In genomic region chr3:86550301-86551010, GRCm38 (mm10) we compare ENCODE assay signal across 8 mouse cellular contexts. TPM values are rescaled to one million over a fixed set of nuclear protein-coding genes. Genes with fewer than 3 reads are reported as not detected.
A peak's percentile ranks its signal among the peaks of the same experiment; 100 is the strongest.
DNase-seq lines count a peak whose midpoint lies in the region; ATAC-seq and TF ChIP-seq lines count a peak whose summit lies in the region.

No protein-coding gene starts in this region.

- peak overlapping the region; percentile 71 for H3K9ac ChIP-seq in limb, embryonic 12.5 days (replicated peaks)
- no peak overlapping the region for H3K9ac ChIP-seq in stomach, postnatal 0 days (ENCODE audit: low read length)

- H3K36me3 ChIP-seq in limb, embryonic 12.5 days: no peaks in the 10 kb centered on the region
- H3K36me3 ChIP-seq in stomach, postnatal 0 days (ENCODE audit: control insufficient read depth, insufficient read depth, low read length): no peaks in the 10 kb centered on the region

- H3K9me3 ChIP-seq in limb, embryonic 12.5 days: no peaks in the 10 kb centered on the region
- H3K9me3 ChIP-seq in stomach, postnatal 0 days (ENCODE audit: control insufficient read depth, low read length): no peaks in the 10 kb centered on the region

- TF ChIP-seq CTCF in stomach, postnatal 0 days (IDR thresholded peaks at IDR 0.05; ENCODE audit: low read depth): no peak

- peaks cover 30% of the 10 kb centered on the region for H3K4me1 ChIP-seq in limb, embryonic 12.5 days (replicated peaks)
- 0 out of 2 replicates have a peak, but pooled peaks cover 2% of the 10 kb centered on the region for H3K4me1 ChIP-seq in stomach, postnatal 0 days (replicated peaks; ENCODE audit: control insufficient read depth, insufficient read depth)

- peaks cover 6% of the 10 kb centered on the region; the same call in 1 of the 2 replicates for H3K27me3 ChIP-seq in limb, embryonic 12.5 days
- H3K27me3 ChIP-seq in stomach, postnatal 0 days (ENCODE audit: control insufficient read depth, insufficient read depth, low read length): peaks cover 2% of the 10 kb centered on the region; the same call in 1 of the 2 replicates

- H3K4me3 ChIP-seq in limb, embryonic 12.5 days (replicated peaks): peak overlapping the region; percentile 41
- H3K4me3 ChIP-seq in stomach, postnatal 0 days (ENCODE audit: low read depth, low read length): no peak overlapping the region

- DNase-seq in adrenal gland, postnatal 10 days: peak; percentile 28
- DNase-seq in adrenal gland, postnatal 4 days (ENCODE audit: low spot score in 2 of 2): no peak
- DNase-seq in testis, postnatal 10 days (ENCODE audit: low spot score): peak; percentile 39
- DNase-seq in testis, postnatal 14 days (ENCODE audit: low spot score): no peak
- DNase-seq in stomach, postnatal 0 days (ENCODE audit: low spot score): peak; percentile 22
- DNase-seq in c-Kit-positive CD71-positive TER-119-positive erythroid progenitor cells, embryonic 14.5 days (ENCODE audit: low spot score): no peak
- DNase-seq in thymus, postnatal 0 days (ENCODE audit: low spot score): no peak

- peak; percentile 73 for ATAC-seq in limb, embryonic 12.5 days (ENCODE audit: insufficient number of reproducible peaks, insufficient read depth, low FRiP score, low TSS enrichment, low read depth)
- ATAC-seq in stomach, postnatal 0 days (ENCODE audit: low FRiP score, low TSS enrichment): no peak

- H3K4me2 ChIP-seq in limb, embryonic 12.5 days: peak overlapping the region; percentile 76
- H3K4me2 ChIP-seq in stomach, postnatal 0 days (replicated peaks; ENCODE audit: low read depth): no peak overlapping the region

- peak overlapping the region; percentile 97 for H3K27ac ChIP-seq in limb, embryonic 12.5 days
- no peak overlapping the region for H3K27ac ChIP-seq in stomach, postnatal 0 days (replicated peaks)

- no peak for TF ChIP-seq EP300 in stomach, postnatal 0 days (optimal IDR thresholded peaks at IDR 0.05)

- under 1% methylated on average over 22 of the region's 22 CpGs for WGBS in limb, embryonic 12.5 days
- 35% methylated on average over 22 of the region's 22 CpGs for WGBS in stomach, postnatal 0 days

RNA-seq across cellular contexts. Expression of gene Mab21l2, which starts 2.0 kb away (rescaled TPM):
- 1 to 10 TPM; 6.6 to 8.0 TPM for total RNA-seq in adrenal gland, postnatal 10 days (2021)
- total RNA-seq in adrenal gland, postnatal 4 days (2021): 10 to 100 TPM; 11.9 to 13.4 TPM
- 142 and 172 TPM in 2 replicates for polyA plus RNA-seq in limb, embryonic 12.5 days (2016; fragmentation: Nextera tagmentation; extraction: Ambion mirVana)
- polyA plus RNA-seq in stomach, postnatal 0 days (2015; fragmentation: Nextera tagmentation; extraction: Ambion mirVana): 1.5 and 2.2 TPM in 2 replicates
- polyA plus RNA-seq in thymus, postnatal 0 days (2015; fragmentation: Nextera tagmentation; extraction: Ambion mirVana): 0.23 and 0.39 TPM in 2 replicates

Comparison
In these comparisons a context has a peak if more than half of its experiments do, and no peak if none do; other contexts are left out.
1. DNase-seq: peak in adrenal gland, postnatal 10 days (single experiment), testis, postnatal 10 days (single experiment) and stomach, postnatal 0 days (single experiment); none in adrenal gland, postnatal 4 days (0 of 2), testis, postnatal 14 days (single experiment), c-Kit-positive CD71-positive TER-119-positive erythroid progenitor cells, embryonic 14.5 days (single experiment) and thymus, postnatal 0 days (single experiment).
2. RNA of gene Mab21l2, which starts 2.0 kb away (polyA plus RNA-seq): 142 to 172 TPM in limb, embryonic 12.5 days; 1.5 to 2.2 TPM in stomach, postnatal 0 days and 0.23 to 0.39 TPM in thymus, postnatal 0 days; every median in the first group is over 10 times any median in the second.